Mouse (Mus musculus): ENCODE results near the gene Lman2. TPM values are rescaled to one million over a fixed set of nuclear protein-coding genes. Genes with fewer than 3 reads are reported as not detected.

Gene Lman2
- polyA plus RNA-seq (2014; fragmentation: Nextera tagmentation; extraction: Ambion mirVana), result 45.0 and 52.0 TPM in 2 replicates

DNA sequence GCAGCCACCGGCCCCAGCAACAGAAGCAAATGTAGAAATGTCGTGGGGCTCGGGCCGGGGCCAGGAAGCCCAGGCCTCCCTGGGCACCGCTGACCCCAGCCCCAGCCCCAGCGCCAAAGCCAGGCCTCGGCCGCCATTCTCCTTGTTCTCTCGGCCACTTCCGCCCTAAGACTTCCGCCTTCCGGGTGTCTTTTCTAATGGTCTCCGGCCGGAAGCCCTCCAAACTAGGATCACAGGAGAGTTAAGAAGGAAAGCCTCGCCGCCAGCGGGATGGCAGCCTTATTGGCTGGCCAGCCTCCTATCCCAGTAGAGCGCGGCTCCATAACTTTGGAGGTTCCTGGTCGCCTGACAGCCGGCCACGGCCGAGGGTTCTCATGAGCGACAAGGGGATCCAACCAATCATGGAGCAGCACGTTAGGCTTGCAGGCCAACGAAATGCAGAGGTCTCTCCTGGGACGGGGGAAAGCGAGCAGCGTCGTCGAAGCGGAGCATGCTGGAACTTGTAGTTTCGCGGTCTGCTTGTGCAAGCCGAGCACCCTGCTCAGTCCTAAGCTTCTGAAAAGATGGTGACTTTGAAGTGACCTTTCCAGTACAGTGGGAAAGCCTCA is at the start of gene Lman2:
Gene Lman2 (minus strand): TSS at position 331 of the 608 bp plus-strand sequence.
- Histone ChIP-seq H3K4me3 (ENCODE audit: low read depth, low read length) (peak within 1 kb of the TSS; percentile 94), H3K9me3 (replicated peaks; ENCODE audit: control insufficient read depth, low read length) (no peaks in the 10 kb centered on the region), H3K36me3 (ENCODE audit: control insufficient read depth, insufficient read depth, low read length) (peaks cover 31% of the 10 kb centered on the region), H3K4me1 (ENCODE audit: control insufficient read depth, insufficient read depth, low read length) (peaks cover 10% of the 10 kb centered on the region), H3K27ac (ENCODE audit: low read depth, low read length) (peak within 1 kb of the TSS; percentile 89), H3K4me2 (ENCODE audit: low read length) (peak within 1 kb of the TSS; percentile 86), H3K9ac (ENCODE audit: low read length) (peak within 1 kb of the TSS; percentile 85), H3K27me3 (replicated peaks; ENCODE audit: control insufficient read depth, insufficient read depth, low read length) (0 out of 2 replicates have a peak, but pooled peaks cover 2% of the 10 kb centered on the region)
- DNase-seq (ENCODE audit: low spot score) (peak; percentile 99), ATAC-seq (peak; percentile 99)
- WGBS, result under 1% methylated on average over 35 of the region's 35 CpGs

DNA sequence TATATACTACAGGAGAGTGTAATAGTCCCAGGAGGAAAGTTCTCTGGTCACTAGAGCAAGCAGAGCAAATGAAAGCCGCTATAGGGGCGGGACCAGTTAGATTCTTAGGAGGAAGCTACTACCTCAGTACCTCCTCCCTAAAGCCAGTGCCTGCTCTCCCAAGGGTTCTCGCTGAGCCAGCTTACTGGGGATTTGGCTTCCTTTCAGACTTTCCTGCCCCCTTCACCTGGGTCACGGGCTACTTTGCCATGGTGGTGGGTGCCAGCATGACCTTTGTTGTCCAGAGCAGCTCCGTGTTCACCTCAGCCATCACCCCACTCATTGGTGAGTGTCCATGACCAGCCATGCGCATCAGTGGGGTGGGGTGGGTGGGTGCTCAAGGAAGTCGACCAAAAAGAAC is 49.2 kb upstream of the Lman2 start:
- no peak overlapping the region for H3K4me2 ChIP-seq (ENCODE audit: low read length)
- no peak for DNase-seq (ENCODE audit: low spot score)
- no peaks in the 10 kb centered on the region for H3K9me3 ChIP-seq (replicated peaks; ENCODE audit: control insufficient read depth, low read length)
- H3K4me3 ChIP-seq (ENCODE audit: low read depth, low read length), result no peak overlapping the region
- H3K27ac ChIP-seq (ENCODE audit: low read depth, low read length), result no peak overlapping the region
- 76% methylated on average over 7 of the region's 7 CpGs for WGBS
- H3K27me3 ChIP-seq (replicated peaks; ENCODE audit: control insufficient read depth, insufficient read depth, low read length), result no peaks in the 10 kb centered on the region
- H3K9ac ChIP-seq (ENCODE audit: low read length), result no peak overlapping the region
- ATAC-seq, result no peak
- no peaks in the 10 kb centered on the region for H3K4me1 ChIP-seq (ENCODE audit: control insufficient read depth, insufficient read depth, low read length)
- H3K36me3 ChIP-seq (ENCODE audit: control insufficient read depth, insufficient read depth, low read length), result no peaks in the 10 kb centered on the region

DNA sequence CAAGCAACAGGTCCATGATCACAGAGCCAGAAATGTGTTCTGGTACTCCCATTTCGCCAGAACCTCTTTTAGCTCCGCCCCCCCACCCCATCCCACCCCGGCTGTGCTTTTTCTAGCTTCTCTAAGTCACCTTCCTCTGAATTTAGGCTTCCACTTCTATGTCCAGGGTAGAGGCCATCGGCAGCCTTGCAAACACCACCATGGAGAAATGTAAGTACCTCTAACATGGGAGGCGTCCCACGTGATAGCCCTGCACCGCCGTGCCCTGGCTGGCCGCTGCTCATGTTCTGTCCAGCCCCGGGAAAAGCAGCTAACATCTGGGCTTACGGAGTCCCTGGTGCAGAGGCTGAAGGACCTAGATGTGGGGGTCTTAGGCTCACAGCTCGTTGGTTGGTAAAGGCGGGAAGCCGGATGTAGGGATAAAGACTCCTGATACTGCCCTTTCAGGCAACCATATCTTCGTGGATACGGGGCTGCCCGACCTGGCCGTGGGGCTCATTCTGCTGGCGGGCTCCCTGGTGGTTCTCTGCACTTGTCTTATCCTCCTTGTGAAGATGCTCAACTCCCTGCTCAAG is 46.0 kb upstream of the Lman2 start:
- no peak overlapping the region for H3K9ac ChIP-seq (ENCODE audit: low read length)
- H3K4me3 ChIP-seq (ENCODE audit: low read depth, low read length), result no peak overlapping the region
- H3K36me3 ChIP-seq (ENCODE audit: control insufficient read depth, insufficient read depth, low read length), result no peaks in the 10 kb centered on the region
- ATAC-seq (no peak), DNase-seq (ENCODE audit: low spot score) (no peak)
- no peaks in the 10 kb centered on the region for H3K27me3 ChIP-seq (replicated peaks; ENCODE audit: control insufficient read depth, insufficient read depth, low read length)
- no peak overlapping the region for H3K27ac ChIP-seq (ENCODE audit: low read depth, low read length)
- no peaks in the 10 kb centered on the region for H3K9me3 ChIP-seq (replicated peaks; ENCODE audit: control insufficient read depth, low read length)
- H3K4me2 ChIP-seq (ENCODE audit: low read length), result no peak overlapping the region
- 88% methylated on average over 19 of the region's 19 CpGs for WGBS
- peaks cover 5% of the 10 kb centered on the region for H3K4me1 ChIP-seq (ENCODE audit: control insufficient read depth, insufficient read depth, low read length)

DNA sequence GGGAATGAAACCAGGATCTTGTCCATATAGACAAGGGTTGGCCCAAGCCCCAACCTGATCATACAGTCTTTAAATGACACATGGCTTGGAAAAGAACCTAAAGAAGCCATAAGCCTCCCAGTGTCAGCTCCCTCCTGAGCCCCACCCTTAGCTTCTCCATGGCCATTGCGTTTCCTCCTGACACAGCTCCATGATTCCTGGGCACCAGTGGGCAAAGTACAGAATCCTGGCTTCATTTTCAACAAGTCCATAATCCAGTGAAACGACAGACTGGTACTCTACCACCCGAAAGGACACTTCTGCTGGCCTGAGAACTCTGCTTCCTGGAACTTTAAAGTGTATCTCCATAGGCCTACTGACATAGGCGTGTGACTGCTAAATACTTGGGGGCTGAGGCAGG is 44.8 kb upstream of the Lman2 start:
- H3K4me3 ChIP-seq (ENCODE audit: low read depth, low read length), result no peak overlapping the region
- no peaks in the 10 kb centered on the region for H3K27me3 ChIP-seq (replicated peaks; ENCODE audit: control insufficient read depth, insufficient read depth, low read length)
- peaks cover 5% of the 10 kb centered on the region for H3K4me1 ChIP-seq (ENCODE audit: control insufficient read depth, insufficient read depth, low read length)
- DNase-seq (ENCODE audit: low spot score) (no peak), ATAC-seq (no peak)
- no peak overlapping the region for H3K9ac ChIP-seq (ENCODE audit: low read length)
- H3K9me3 ChIP-seq (replicated peaks; ENCODE audit: control insufficient read depth, low read length), result no peaks in the 10 kb centered on the region
- WGBS, result 90% methylated on average over 4 of the region's 4 CpGs
- no peak overlapping the region for H3K27ac ChIP-seq (ENCODE audit: low read depth, low read length)
- no peaks in the 10 kb centered on the region for H3K36me3 ChIP-seq (ENCODE audit: control insufficient read depth, insufficient read depth, low read length)
- no peak overlapping the region for H3K4me2 ChIP-seq (ENCODE audit: low read length)

DNA sequence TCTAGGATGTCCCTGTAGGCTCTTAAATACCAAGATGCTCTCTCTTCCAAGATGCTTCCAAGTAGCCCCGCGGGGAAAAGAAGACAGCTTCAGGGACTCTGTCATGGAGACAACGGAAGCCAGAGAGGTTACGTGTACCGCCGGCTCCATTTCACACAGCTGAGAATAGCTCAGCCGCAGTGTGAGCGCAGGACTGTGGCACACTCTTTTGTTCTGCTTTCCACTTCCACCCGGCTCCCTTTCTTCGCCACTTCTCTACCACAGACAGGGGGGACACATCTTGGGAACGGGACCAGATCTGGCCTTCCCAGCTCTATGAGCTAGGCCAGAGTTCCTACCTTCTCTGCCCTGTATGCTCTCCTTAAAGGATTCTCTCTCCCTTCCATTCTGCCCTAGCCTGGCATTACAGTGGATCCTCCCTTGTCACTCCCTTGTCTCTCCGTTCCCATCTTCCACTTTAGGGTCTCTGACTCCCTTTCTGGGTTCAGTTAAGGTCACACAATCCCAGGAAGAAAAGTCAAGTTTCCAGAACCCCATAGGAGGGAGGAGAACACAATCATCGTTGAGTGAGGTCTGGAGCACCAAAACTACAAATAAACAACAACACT is 43.3 kb upstream of the Lman2 start:
- DNase-seq (ENCODE audit: low spot score) (no peak), ATAC-seq (peak; percentile 55)
- Histone ChIP-seq H3K4me3 (ENCODE audit: low read depth, low read length) (no peak overlapping the region), H3K27me3 (replicated peaks; ENCODE audit: control insufficient read depth, insufficient read depth, low read length) (no peaks in the 10 kb centered on the region), H3K4me1 (ENCODE audit: control insufficient read depth, insufficient read depth, low read length) (peaks cover 5% of the 10 kb centered on the region), H3K36me3 (ENCODE audit: control insufficient read depth, insufficient read depth, low read length) (no peaks in the 10 kb centered on the region), H3K4me2 (ENCODE audit: low read length) (0 out of 2 replicates have a peak overlapping the region, but pooled peaks have one; percentile 14), H3K9ac (ENCODE audit: low read length) (peak overlapping the region; percentile 63), H3K9me3 (replicated peaks; ENCODE audit: control insufficient read depth, low read length) (no peaks in the 10 kb centered on the region), H3K27ac (ENCODE audit: low read depth, low read length) (peak overlapping the region; percentile 80)
- 54% methylated on average over 13 of the region's 13 CpGs for WGBS

DNA sequence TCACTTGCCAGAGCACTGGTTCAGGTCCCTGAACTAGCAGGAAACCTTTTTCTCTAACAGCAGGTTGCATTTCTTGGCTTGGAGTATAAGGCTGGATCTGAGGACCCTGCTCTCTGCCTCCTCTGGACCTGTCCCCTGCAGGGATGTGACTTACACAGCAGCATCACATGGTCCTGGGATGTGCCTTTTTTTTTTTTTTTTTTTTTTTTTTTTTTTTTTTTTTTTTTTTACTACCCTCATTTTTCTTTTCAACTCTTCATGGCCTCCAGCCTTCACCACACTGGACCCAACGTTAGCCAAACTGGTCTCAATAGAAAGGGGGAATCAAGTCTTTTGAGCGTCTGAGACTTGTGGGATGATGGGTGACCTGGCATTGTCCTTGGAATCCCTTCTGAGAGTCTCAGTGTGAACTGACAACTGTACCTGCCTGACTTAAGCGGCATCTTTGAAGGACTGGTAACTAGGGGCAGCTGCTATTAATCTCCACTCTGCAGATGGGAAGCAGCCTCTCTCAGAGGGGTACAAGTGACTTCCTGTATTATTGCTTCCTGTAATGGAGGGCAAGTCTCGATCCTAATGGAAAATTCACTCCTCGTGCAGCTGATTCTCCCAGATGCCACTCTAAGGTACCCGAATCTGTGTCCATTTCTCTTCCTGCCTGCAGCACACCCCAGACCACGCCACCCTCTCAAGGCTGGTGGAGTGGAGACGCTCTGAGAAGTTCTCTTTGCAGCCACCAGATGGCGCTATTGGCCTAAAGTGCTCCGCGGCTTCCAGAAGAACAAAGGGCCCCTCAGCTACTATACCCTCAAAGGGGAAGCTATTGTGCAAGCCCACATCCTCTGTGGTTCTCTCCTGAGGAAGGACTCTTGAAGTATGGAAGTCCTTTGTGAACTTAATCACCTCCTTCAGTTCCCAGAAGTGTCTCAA is 42.5 kb upstream of the Lman2 start:
- Histone ChIP-seq H3K27ac (ENCODE audit: low read depth, low read length) (peak overlapping the region; percentile 80), H3K27me3 (replicated peaks; ENCODE audit: control insufficient read depth, insufficient read depth, low read length) (no peaks in the 10 kb centered on the region), H3K36me3 (ENCODE audit: control insufficient read depth, insufficient read depth, low read length) (no peaks in the 10 kb centered on the region), H3K4me1 (ENCODE audit: control insufficient read depth, insufficient read depth, low read length) (peaks cover 5% of the 10 kb centered on the region), H3K4me3 (ENCODE audit: low read depth, low read length) (no peak overlapping the region), H3K9ac (ENCODE audit: low read length) (peak overlapping the region; percentile 63), H3K9me3 (replicated peaks; ENCODE audit: control insufficient read depth, low read length) (no peaks in the 10 kb centered on the region), H3K4me2 (ENCODE audit: low read length) (0 out of 2 replicates have a peak overlapping the region, but pooled peaks have one; percentile 14)
- ATAC-seq (peak; percentile 95), DNase-seq (ENCODE audit: low spot score) (peak; percentile 96)
- WGBS, result 16% methylated on average over 11 of the region's 11 CpGs

DNA sequence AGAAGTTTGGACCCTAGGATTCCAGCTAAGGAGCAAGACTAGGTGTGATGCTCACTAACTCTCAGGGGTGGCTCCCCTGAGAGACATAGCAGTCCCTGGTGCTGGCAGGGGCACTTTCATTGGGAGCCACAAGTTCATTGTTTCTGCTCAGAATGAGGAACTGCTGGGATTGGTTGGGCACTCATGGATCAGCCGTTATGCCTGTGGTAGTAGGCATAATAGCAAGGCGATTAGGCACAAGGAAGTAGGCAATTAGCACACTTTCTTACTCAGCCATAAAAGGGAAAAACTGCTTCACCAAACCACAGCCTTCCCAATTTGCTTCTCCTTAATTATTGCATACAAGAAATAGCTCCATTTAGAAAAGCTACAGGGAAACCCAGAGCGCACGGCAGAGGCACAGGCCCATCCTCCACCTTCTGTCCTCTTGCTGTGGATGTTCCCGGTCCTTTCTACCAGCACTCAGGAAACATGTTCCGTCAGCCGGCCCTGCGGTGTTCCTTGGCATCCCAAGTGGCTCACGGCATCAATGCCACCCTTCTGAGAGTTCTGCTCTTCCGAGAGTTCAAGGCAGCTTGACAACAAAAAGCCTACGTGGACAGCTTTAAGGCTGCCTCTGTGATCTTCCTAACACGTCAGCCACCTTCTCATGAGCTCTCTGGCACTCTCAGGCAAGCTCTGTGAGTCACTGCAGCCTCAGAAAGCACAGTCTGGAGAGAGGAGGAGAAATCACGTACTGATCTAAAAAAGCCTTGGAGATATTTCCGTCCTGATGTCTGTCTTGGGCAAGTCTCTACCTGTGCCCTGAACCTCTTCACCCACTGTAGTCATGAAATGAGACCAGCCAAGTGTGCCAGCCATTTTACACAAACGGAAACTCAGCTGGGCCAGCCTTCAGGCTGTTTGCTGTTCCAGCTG is 41.6 kb upstream of the Lman2 start:
- ATAC-seq (no peak), DNase-seq (ENCODE audit: low spot score) (peak; percentile 29)
- Histone ChIP-seq H3K4me3 (ENCODE audit: low read depth, low read length) (no peak overlapping the region), H3K36me3 (ENCODE audit: control insufficient read depth, insufficient read depth, low read length) (no peaks in the 10 kb centered on the region), H3K27ac (ENCODE audit: low read depth, low read length) (no peak overlapping the region), H3K4me2 (ENCODE audit: low read length) (no peak overlapping the region), H3K9ac (ENCODE audit: low read length) (no peak overlapping the region), H3K27me3 (replicated peaks; ENCODE audit: control insufficient read depth, insufficient read depth, low read length) (no peaks in the 10 kb centered on the region), H3K9me3 (replicated peaks; ENCODE audit: control insufficient read depth, low read length) (no peaks in the 10 kb centered on the region), H3K4me1 (ENCODE audit: control insufficient read depth, insufficient read depth, low read length) (peaks cover 5% of the 10 kb centered on the region)
- WGBS, result 34% methylated on average over 15 of the region's 15 CpGs

DNA sequence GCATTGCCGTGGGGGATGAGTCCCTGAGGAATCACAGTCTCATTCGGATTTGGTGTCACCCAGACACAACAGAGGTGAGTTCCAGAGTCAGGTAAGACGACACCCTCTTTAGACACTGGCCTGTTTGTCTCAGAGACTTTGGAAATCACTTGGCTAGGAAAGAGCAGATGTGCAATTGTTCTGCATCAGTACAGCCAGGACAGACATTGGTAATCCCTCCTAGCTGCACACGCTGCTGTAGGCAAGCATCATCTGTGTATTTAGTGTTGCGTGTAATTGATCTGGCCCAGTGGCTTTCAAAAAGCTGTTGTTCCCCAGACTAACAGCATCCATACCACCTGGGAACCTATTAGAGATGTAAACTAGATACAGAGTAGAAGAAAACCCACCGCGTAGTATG is 40.7 kb upstream of the Lman2 start:
- Histone ChIP-seq H3K4me3 (ENCODE audit: low read depth, low read length) (no peak overlapping the region), H3K27me3 (replicated peaks; ENCODE audit: control insufficient read depth, insufficient read depth, low read length) (no peaks in the 10 kb centered on the region), H3K9me3 (replicated peaks; ENCODE audit: control insufficient read depth, low read length) (no peaks in the 10 kb centered on the region), H3K36me3 (ENCODE audit: control insufficient read depth, insufficient read depth, low read length) (no peaks in the 10 kb centered on the region), H3K4me1 (ENCODE audit: control insufficient read depth, insufficient read depth, low read length) (peaks cover 5% of the 10 kb centered on the region), H3K4me2 (ENCODE audit: low read length) (no peak overlapping the region), H3K27ac (ENCODE audit: low read depth, low read length) (no peak overlapping the region), H3K9ac (ENCODE audit: low read length) (no peak overlapping the region)
- no peak for ATAC-seq
- DNase-seq (ENCODE audit: low spot score), result no peak
- 67% methylated on average over 7 of the region's 7 CpGs for WGBS
